Mouse (Mus musculus) lung, embryonic 15.5 days (tissue): ENCODE data around the gene Gmeb1. TPM values are rescaled to one million over a fixed set of nuclear protein-coding genes. Genes with fewer than 3 reads are reported as not detected.

Experiments used
- ATAC-seq: fragments of 200-750 bp; cut with Nextera tagmentation; 2 replicates; pipeline ENCODE4 v1.8.0; 2017; ENCODE audit warnings: moderate number of reproducible peaks, borderline replicate concordance; ENCODE audit not compliant: low FRiP score, low TSS enrichment; ENCODE audit errors: extremely low read depth
- H3K27ac ChIP-seq: fragments of 300-500 bp; sonication (generic); 2 replicates; pipeline ENCODE4 v1.5.1; 2015; ENCODE audit warnings: moderate library complexity, mild to moderate bottlenecking, inconsistent platforms
- H3K27me3 ChIP-seq: fragments of 300-500 bp; sonication (generic); 2 replicates; pipeline ENCODE4 v1.6.1; 2015; ENCODE audit warnings: inconsistent platforms
- H3K36me3 ChIP-seq: fragments of 300-500 bp; sonication (generic); 2 replicates; pipeline ENCODE4 v1.6.1; 2015; ENCODE audit warnings: inconsistent platforms
- H3K4me1 ChIP-seq: fragments of 300-500 bp; sonication (generic); 2 replicates; pipeline ENCODE4 v1.6.1; 2015; ENCODE audit warnings: inconsistent platforms
- H3K4me2 ChIP-seq: fragments of 300-500 bp; sonication (generic); 2 replicates; pipeline ENCODE4 v1.6.1; 2015; ENCODE audit warnings: inconsistent platforms, mild to moderate bottlenecking, moderate library complexity
- H3K4me3 ChIP-seq: fragments of 300-500 bp; sonication (generic); 2 replicates; pipeline ENCODE4 v1.5.1; 2015; ENCODE audit warnings: mild to moderate bottlenecking, inconsistent platforms
- H3K9ac ChIP-seq: fragments of 300-500 bp; sonication (generic); 2 replicates; pipeline ENCODE4 v1.6.1; 2015; ENCODE audit warnings: inconsistent platforms
- H3K9me3 ChIP-seq: fragments of 300-500 bp; sonication (generic); 2 replicates; pipeline ENCODE4 v1.6.1; 2016; ENCODE audit warnings: inconsistent platforms
- WGBS: fragments of 180-500 bp; shearing (Covaris S2); methylation state at CpG from one replicate; pipeline ENCODE4 v1.1.7; 2015; 5-methylcytosine and 5-hydroxymethylcytosine counted together
- polyA plus RNA-seq: library from polyadenylated mRNA; unstranded; fragments of >200 nt; fragmentation: Nextera tagmentation; extraction: Ambion mirVana; gene quantifications from 2 replicates; pipeline ENCODE4 v1.2.1, GENCODE M21; 2015

The Gmeb1 gene
- polyA plus RNA-seq, 1 experiment from 2014 or later: 38.1 TPM

- Histone ChIP-seq H3K27ac (peak within 1 kb of the TSS; percentile 83), H3K4me1 (peaks cover 24% of the 10 kb centered on the region), H3K36me3 (peaks cover 14% of the 10 kb centered on the region; the same call in 1 of the 2 replicates), H3K27me3 (no peaks in the 10 kb centered on the region), H3K9ac (peak within 1 kb of the TSS; percentile 98), H3K4me2 (peak within 1 kb of the TSS; percentile 71), H3K9me3 (no peaks in the 10 kb centered on the region), H3K4me3 (peak within 1 kb of the TSS; percentile 95)
- ATAC-seq: peak; percentile 99
- 1% methylated on average over 72 of the region's 78 CpGs for WGBS
Measured at GRCm38 (mm10) chr4:132211953-132212734, 49.3 kb downstream of the Gmeb1 start, which contains the start of gene Ythdf2. TSS of gene Ythdf2 (minus strand) at chr4:132212303.

- H3K36me3 ChIP-seq: peaks cover 20% of the 10 kb centered on the region
- 1% methylated on average over 81 of the region's 89 CpGs for whole genome bisulfite sequencing
- peaks cover 24% of the 10 kb centered on the region for H3K4me1 ChIP-seq
- peak overlapping the region; percentile 83 for H3K27ac ChIP-seq
- H3K9ac ChIP-seq: peak overlapping the region; percentile 98
- H3K4me3 ChIP-seq: peak overlapping the region; percentile 95
- peak overlapping the region; percentile 71 for H3K4me2 ChIP-seq
- peak; percentile 86 for ATAC-seq
- H3K9me3 ChIP-seq: no peaks in the 10 kb centered on the region
- H3K27me3 ChIP-seq: no peaks in the 10 kb centered on the region
Measured at GRCm38 (mm10) chr4:132211091-132211942, 50.1 kb downstream of the Gmeb1 start.

GRCm38 (mm10) chr4:132210325-132210724, 51.1 kb downstream of the Gmeb1 start:
- Histone ChIP-seq H3K27me3 (no peaks in the 10 kb centered on the region), H3K4me2 (peak overlapping the region; percentile 71), H3K9me3 (no peaks in the 10 kb centered on the region), H3K9ac (peak overlapping the region; percentile 98), H3K27ac (no peak overlapping the region), H3K36me3 (peaks cover 30% of the 10 kb centered on the region), H3K4me1 (peaks cover 24% of the 10 kb centered on the region), H3K4me3 (peak overlapping the region; percentile 95)
- WGBS: 15% methylated on average over 2 of the region's 2 CpGs
- ATAC-seq: no peak

GRCm38 (mm10) chr4:132209299-132209698, 52.1 kb downstream of the Gmeb1 start:
- no peaks in the 10 kb centered on the region for H3K9me3 ChIP-seq
- H3K4me2 ChIP-seq: no peak overlapping the region; the same call in 1 of the 2 replicates
- H3K9ac ChIP-seq: no peak overlapping the region
- H3K27me3 ChIP-seq: no peaks in the 10 kb centered on the region
- no peak overlapping the region for H3K27ac ChIP-seq
- WGBS: 84% methylated on average over 2 of the region's 2 CpGs
- no peak overlapping the region for H3K4me3 ChIP-seq
- no peak for ATAC-seq
- H3K4me1 ChIP-seq: peaks cover 24% of the 10 kb centered on the region
- H3K36me3 ChIP-seq: peaks cover 40% of the 10 kb centered on the region

GRCm38 (mm10) chr4:132207280-132207679, 54.1 kb downstream of the Gmeb1 start:
- Histone ChIP-seq H3K36me3 (peaks cover 60% of the 10 kb centered on the region), H3K27ac (no peak overlapping the region), H3K4me3 (no peak overlapping the region), H3K4me1 (peaks cover 25% of the 10 kb centered on the region), H3K4me2 (no peak overlapping the region), H3K9ac (no peak overlapping the region), H3K9me3 (no peaks in the 10 kb centered on the region), H3K27me3 (no peaks in the 10 kb centered on the region)
- WGBS: 76% methylated on average over 4 of the region's 4 CpGs
- no peak for ATAC-seq

- H3K4me3 ChIP-seq: no peak overlapping the region
- H3K4me1 ChIP-seq: 0 out of 2 replicates have a peak, but pooled peaks cover 14% of the 10 kb centered on the region
- no peak for ATAC-seq
- no peaks in the 10 kb centered on the region for H3K9me3 ChIP-seq
- peaks cover 39% of the 10 kb centered on the region for H3K36me3 ChIP-seq
- H3K27me3 ChIP-seq: no peaks in the 10 kb centered on the region
- no peak overlapping the region for H3K9ac ChIP-seq
- H3K27ac ChIP-seq: no peak overlapping the region
- no peak overlapping the region for H3K4me2 ChIP-seq
Measured at GRCm38 (mm10) chr4:132198771-132199170, 62.6 kb downstream of the Gmeb1 start.

- no peak overlapping the region for H3K4me2 ChIP-seq
- H3K4me1 ChIP-seq: 0 out of 2 replicates have a peak, but pooled peaks cover 14% of the 10 kb centered on the region
- peaks cover 34% of the 10 kb centered on the region for H3K36me3 ChIP-seq
- no peak overlapping the region for H3K4me3 ChIP-seq
- no peaks in the 10 kb centered on the region for H3K27me3 ChIP-seq
- no peak for ATAC-seq
- 38% methylated on average over 4 of the region's 4 CpGs for WGBS
- no peak overlapping the region for H3K9ac ChIP-seq
- H3K9me3 ChIP-seq: no peaks in the 10 kb centered on the region
- H3K27ac ChIP-seq: no peak overlapping the region
Measured at GRCm38 (mm10) chr4:132198285-132198712, 63.1 kb downstream of the Gmeb1 start.

- Histone ChIP-seq H3K27ac (no peak overlapping the region), H3K36me3 (peaks cover 28% of the 10 kb centered on the region), H3K4me1 (0 out of 2 replicates have a peak, but pooled peaks cover 8% of the 10 kb centered on the region), H3K9ac (no peak overlapping the region), H3K9me3 (no peaks in the 10 kb centered on the region), H3K4me2 (no peak overlapping the region), H3K4me3 (no peak overlapping the region), H3K27me3 (no peaks in the 10 kb centered on the region)
- ATAC-seq: no peak
- WGBS: 83% methylated on average over 3 of the region's 3 CpGs
Measured at GRCm38 (mm10) chr4:132194975-132195374, 66.4 kb downstream of the Gmeb1 start.

- Histone ChIP-seq H3K9ac (no peak overlapping the region), H3K27ac (no peak overlapping the region), H3K36me3 (peaks cover 28% of the 10 kb centered on the region), H3K4me1 (0 out of 2 replicates have a peak, but pooled peaks cover 3% of the 10 kb centered on the region), H3K4me3 (no peak overlapping the region), H3K4me2 (no peak overlapping the region), H3K9me3 (no peaks in the 10 kb centered on the region), H3K27me3 (no peaks in the 10 kb centered on the region)
- WGBS: 93% methylated on average over 6 of the region's 6 CpGs
- no peak for ATAC-seq
Measured at GRCm38 (mm10) chr4:132194373-132194772, 67.0 kb downstream of the Gmeb1 start.

- Histone ChIP-seq H3K36me3 (peaks cover 52% of the 10 kb centered on the region), H3K9me3 (no peaks in the 10 kb centered on the region), H3K4me3 (no peak overlapping the region), H3K9ac (no peak overlapping the region), H3K27me3 (no peaks in the 10 kb centered on the region), H3K4me2 (no peak overlapping the region), H3K4me1 (no peaks in the 10 kb centered on the region), H3K27ac (no peak overlapping the region)
- no peak for ATAC-seq
- 84% methylated on average over 2 of the region's 2 CpGs for WGBS
Measured at GRCm38 (mm10) chr4:132187826-132188401, 73.5 kb downstream of the Gmeb1 start.

- Histone ChIP-seq H3K4me1 (peaks cover 5% of the 10 kb centered on the region; the same call in 1 of the 2 replicates), H3K27me3 (no peaks in the 10 kb centered on the region), H3K36me3 (peaks cover 37% of the 10 kb centered on the region), H3K27ac (no peak overlapping the region), H3K4me2 (no peak overlapping the region), H3K9ac (no peak overlapping the region), H3K9me3 (no peaks in the 10 kb centered on the region), H3K4me3 (no peak overlapping the region)
- WGBS: 83% methylated on average over 3 of the region's 3 CpGs
- ATAC-seq: no peak
Measured at GRCm38 (mm10) chr4:132183162-132183561, 78.2 kb downstream of the Gmeb1 start.
